Mouse (Mus musculus) liver, embryonic 16.5 days (tissue): Measurements from ENCODE around the gene Pxn. TPM values are rescaled to one million over a fixed set of nuclear protein-coding genes. Genes with fewer than 3 reads are reported as not detected.
A peak's percentile ranks its signal among the peaks of the same experiment; 100 is the strongest.

Source experiments
- ATAC-seq: fragments of 200-750 bp; cut with Nextera tagmentation; 2 replicates; pipeline ENCODE4 v1.8.0; 2017; ENCODE audit warnings: low read depth, mild to moderate bottlenecking, moderate number of reproducible peaks, moderate library complexity
- H3K27ac ChIP-seq: fragments of 300-500 bp; sonication (generic); 2 replicates; pipeline ENCODE4 v1.5.1; 2014; ENCODE audit warnings: mild to moderate bottlenecking, low read length
- H3K27me3 ChIP-seq: fragments of 300-500 bp; sonication (generic); 2 replicates; pipeline ENCODE4 v1.6.1; 2014; ENCODE audit warnings: low read depth, low read length, mixed read lengths; ENCODE audit not compliant: control insufficient read depth, insufficient read depth
- H3K36me3 ChIP-seq: fragments of 300-500 bp; sonication (generic); 2 replicates; pipeline ENCODE4 v1.6.1; 2014; ENCODE audit warnings: mild to moderate bottlenecking; ENCODE audit not compliant: control insufficient read depth, insufficient read depth
- H3K4me1 ChIP-seq: fragments of 300-500 bp; sonication (generic); 2 replicates; pipeline ENCODE4 v1.6.1; 2014; ENCODE audit warnings: low read depth, low read length, mixed read lengths; ENCODE audit not compliant: control insufficient read depth
- H3K4me2 ChIP-seq: fragments of 300-500 bp; sonication (generic); 2 replicates; pipeline ENCODE4 v1.6.1; 2014; ENCODE audit warnings: low read depth, low read length, mixed read lengths
- H3K4me3 ChIP-seq: fragments of 300-500 bp; sonication (generic); 2 replicates; pipeline ENCODE4 v1.5.1; 2014; ENCODE audit warnings: low read depth, mild to moderate bottlenecking, low read length
- H3K9ac ChIP-seq: fragments of 300-500 bp; sonication (generic); 2 replicates; pipeline ENCODE4 v1.6.1; 2014; ENCODE audit warnings: low read depth, low read length
- H3K9me3 ChIP-seq: fragments of 300-500 bp; sonication (generic); replicated peaks from 2 replicates; pipeline ENCODE4 v1.6.1; 2016; ENCODE audit warnings: low read length; ENCODE audit not compliant: control insufficient read depth
- WGBS: fragments of 180-500 bp; shearing (Covaris S2); extraction: QIAGEN DNeasy Blood & Tissue Kit; methylation state at CpG from one replicate; pipeline ENCODE4 v1.1.7; 2014; ENCODE audit not compliant: insufficient replicate concordance; 5-methylcytosine and 5-hydroxymethylcytosine counted together
- polyA plus RNA-seq: library from polyadenylated mRNA; unstranded; fragments of >200 nt; fragmentation: Nextera tagmentation; extraction: Ambion mirVana; gene quantifications from 2 replicates; pipeline ENCODE4 v1.2.1, GENCODE M21; 2015

Gene Pxn
- polyA plus RNA-seq, 1 experiment from 2014 or later, result 19.1 TPM

DNA sequence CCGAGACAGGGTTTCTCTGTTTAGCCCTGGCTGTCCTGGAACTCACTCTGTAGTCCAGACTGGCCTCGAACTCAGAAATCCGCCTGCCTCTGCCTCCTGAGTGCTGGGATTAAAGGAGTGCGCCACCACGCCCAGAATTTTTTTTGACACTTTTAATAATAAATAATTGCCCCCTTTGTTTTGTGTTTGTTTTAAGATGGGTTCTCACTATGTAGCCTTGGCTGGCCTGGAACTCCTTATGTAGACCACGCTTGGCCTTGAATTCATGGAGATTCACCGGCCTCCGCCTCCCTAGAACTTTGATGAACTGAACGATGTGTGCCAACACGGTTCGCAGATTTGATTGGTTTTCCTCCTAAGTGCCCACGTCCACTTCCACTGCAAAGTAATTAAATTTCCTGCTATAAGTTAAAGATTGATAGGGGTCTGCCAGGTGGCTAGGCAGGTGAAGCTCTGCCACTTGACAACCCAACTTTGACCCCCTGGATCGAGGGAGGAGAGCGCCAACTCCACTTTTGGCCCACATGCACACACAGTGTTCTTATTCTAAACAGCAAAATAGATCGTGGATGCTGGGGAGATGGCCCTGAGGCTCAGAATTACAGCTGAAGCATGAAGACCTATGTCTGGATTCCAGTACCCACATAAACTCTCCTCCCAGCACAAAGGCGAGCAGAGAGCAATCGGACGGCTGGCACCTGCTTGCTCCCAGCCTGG lies 20.8 kb upstream of the Pxn start:
- ATAC-seq, result no peak
- Histone ChIP-seq H3K27me3 (no peaks in the 10 kb centered on the region), H3K4me3 (no peak overlapping the region), H3K27ac (no peak overlapping the region), H3K9me3 (no peaks in the 10 kb centered on the region), H3K36me3 (no peaks in the 10 kb centered on the region), H3K4me1 (peaks cover 22% of the 10 kb centered on the region), H3K9ac (no peak overlapping the region), H3K4me2 (no peak overlapping the region)
- WGBS, result 78% methylated on average over 18 of the region's 18 CpGs

- Histone ChIP-seq H3K4me3 (no peak overlapping the region), H3K4me1 (peaks cover 32% of the 10 kb centered on the region), H3K9ac (no peak overlapping the region), H3K4me2 (no peak overlapping the region), H3K36me3 (no peaks in the 10 kb centered on the region), H3K9me3 (no peaks in the 10 kb centered on the region), H3K27me3 (no peaks in the 10 kb centered on the region), H3K27ac (no peak overlapping the region)
- no peak for ATAC-seq
- WGBS, result 48% methylated on average over 4 of the region's 4 CpGs
These were observed 19.8 kb upstream of the Pxn start for GRCm38 (mm10) chr5:115486726-115487125.

- WGBS, result 77% methylated on average over 8 of the region's 8 CpGs
- H3K4me1 ChIP-seq, result peaks cover 38% of the 10 kb centered on the region
- no peak overlapping the region for H3K4me3 ChIP-seq
- H3K27ac ChIP-seq, result no peak overlapping the region
- H3K9me3 ChIP-seq, result no peaks in the 10 kb centered on the region
- no peak for ATAC-seq
- H3K9ac ChIP-seq, result no peak overlapping the region
- no peaks in the 10 kb centered on the region for H3K36me3 ChIP-seq
- no peak overlapping the region for H3K4me2 ChIP-seq
- H3K27me3 ChIP-seq, result no peaks in the 10 kb centered on the region
These were observed 19.1 kb upstream of the Pxn start for GRCm38 (mm10) chr5:115487353-115487752.

DNA sequence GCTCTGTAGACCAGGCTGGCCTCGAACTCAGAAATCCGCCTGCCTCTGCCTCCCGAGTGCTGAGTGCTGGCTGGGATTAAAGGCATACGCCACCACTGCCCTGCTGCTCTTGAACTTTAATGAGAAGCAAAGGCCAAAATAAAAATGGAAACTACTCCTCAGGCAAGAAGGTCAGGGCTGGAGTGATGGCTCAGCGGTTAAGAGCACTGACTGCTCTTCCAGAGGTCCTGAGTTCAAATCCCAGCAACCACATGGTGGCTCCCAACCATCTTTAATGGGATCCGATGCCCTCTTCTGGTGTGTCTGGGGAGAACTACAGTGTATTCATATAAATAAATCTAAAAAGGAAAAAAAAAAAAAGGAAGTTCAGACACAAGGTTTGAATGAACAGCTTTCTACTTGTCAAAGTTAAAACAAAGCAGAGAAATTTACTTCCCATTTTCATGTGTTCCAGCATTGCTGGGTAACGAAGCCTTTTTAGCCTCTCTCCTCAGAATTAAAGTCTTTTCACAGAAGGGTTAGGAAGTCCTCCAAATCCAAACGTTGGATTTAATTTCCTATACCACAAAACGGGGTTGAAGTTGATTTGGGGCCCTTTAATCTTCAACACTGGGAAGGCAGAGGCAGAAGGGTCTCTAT lies 18.4 kb upstream of the Pxn start:
- Histone ChIP-seq H3K27ac (0 out of 2 replicates have a peak overlapping the region, but pooled peaks have one; percentile 100), H3K4me3 (no peak overlapping the region), H3K9me3 (no peaks in the 10 kb centered on the region), H3K36me3 (no peaks in the 10 kb centered on the region), H3K4me1 (peaks cover 38% of the 10 kb centered on the region), H3K9ac (peak overlapping the region; percentile 87), H3K4me2 (peak overlapping the region; percentile 88), H3K27me3 (no peaks in the 10 kb centered on the region)
- ATAC-seq, result no peak
- WGBS, result 54% methylated on average over 9 of the region's 9 CpGs

DNA sequence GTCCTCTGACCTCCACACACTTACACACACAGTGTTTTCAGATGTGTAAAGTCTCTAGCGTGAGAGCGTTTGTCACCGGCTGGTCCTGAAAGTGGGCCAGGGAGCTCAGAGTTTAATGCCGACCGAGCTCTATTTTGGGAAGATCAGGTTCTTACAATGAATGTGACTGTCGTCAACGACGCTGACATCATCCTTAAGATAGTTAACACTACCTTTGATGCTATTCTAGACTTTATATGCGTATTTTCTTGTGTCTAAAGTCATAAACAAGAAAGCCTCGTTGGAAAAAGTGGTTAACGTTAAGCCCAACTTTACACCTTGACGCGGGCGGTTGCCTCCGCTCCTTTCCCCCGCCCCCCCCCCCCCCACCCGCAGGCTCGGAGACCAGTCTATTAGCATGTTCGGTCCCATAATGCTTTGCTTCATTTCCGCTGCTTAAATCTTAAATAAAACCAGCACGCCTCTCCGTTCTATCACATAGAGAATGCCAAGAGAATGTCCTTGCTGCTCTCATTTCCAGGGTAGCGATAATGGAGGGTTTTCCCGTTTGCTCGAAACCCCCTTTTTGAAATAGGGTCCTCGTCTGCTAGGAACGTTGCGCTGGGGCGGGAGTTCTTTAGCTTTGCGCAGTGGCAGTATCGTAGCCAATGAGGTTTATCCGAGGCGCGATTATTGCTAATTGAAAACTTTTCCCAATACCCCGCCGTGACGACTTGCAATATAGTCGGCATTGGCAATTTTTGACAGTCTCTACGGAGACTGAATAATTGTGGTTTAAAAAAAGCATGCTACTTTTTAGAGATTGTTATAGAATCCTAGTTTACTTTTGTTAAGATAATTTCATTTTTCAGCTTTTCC lies 17.4 kb upstream of the Pxn start:
- peak overlapping the region; percentile 58 for H3K4me3 ChIP-seq
- H3K9me3 ChIP-seq, result no peaks in the 10 kb centered on the region
- H3K27ac ChIP-seq, result peak overlapping the region; percentile 100
- H3K27me3 ChIP-seq, result no peaks in the 10 kb centered on the region
- no peaks in the 10 kb centered on the region for H3K36me3 ChIP-seq
- peak overlapping the region; percentile 87 for H3K9ac ChIP-seq
- peak overlapping the region; percentile 88 for H3K4me2 ChIP-seq
- peak; percentile 73 for ATAC-seq
- under 1% methylated on average over 39 of the region's 39 CpGs for WGBS
- peaks cover 34% of the 10 kb centered on the region for H3K4me1 ChIP-seq

- H3K9ac ChIP-seq, result peak overlapping the region; percentile 87
- H3K4me2 ChIP-seq, result peak overlapping the region; percentile 88
- H3K4me3 ChIP-seq, result peak overlapping the region; percentile 58
- no peaks in the 10 kb centered on the region for H3K27me3 ChIP-seq
- peak overlapping the region; percentile 100 for H3K27ac ChIP-seq
- WGBS, result under 1% methylated on average over 50 of the region's 50 CpGs
- ATAC-seq, result peak; percentile 80
- H3K9me3 ChIP-seq, result no peaks in the 10 kb centered on the region
- peaks cover 29% of the 10 kb centered on the region for H3K4me1 ChIP-seq
- no peaks in the 10 kb centered on the region for H3K36me3 ChIP-seq
These were observed 16.5 kb upstream of the Pxn start for GRCm38 (mm10) chr5:115489699-115490637.

GRCm38 (mm10) chr5:115490638-115491000 lies 15.9 kb upstream of the Pxn start:
- Histone ChIP-seq H3K9me3 (no peaks in the 10 kb centered on the region), H3K4me1 (peaks cover 28% of the 10 kb centered on the region), H3K36me3 (no peaks in the 10 kb centered on the region), H3K27ac (peak overlapping the region; percentile 100), H3K27me3 (no peaks in the 10 kb centered on the region), H3K9ac (peak overlapping the region; percentile 56), H3K4me3 (peak overlapping the region; percentile 25), H3K4me2 (peak overlapping the region; percentile 88)
- WGBS, result 6% methylated on average over 8 of the region's 8 CpGs
- ATAC-seq, result no peak

GRCm38 (mm10) chr5:115491076-115491475 lies 15.4 kb upstream of the Pxn start:
- Histone ChIP-seq H3K9ac (peak overlapping the region; percentile 56), H3K36me3 (no peaks in the 10 kb centered on the region), H3K4me1 (peaks cover 28% of the 10 kb centered on the region), H3K27me3 (no peaks in the 10 kb centered on the region), H3K4me2 (peak overlapping the region; percentile 88), H3K27ac (peak overlapping the region; percentile 100), H3K4me3 (no peak overlapping the region), H3K9me3 (no peaks in the 10 kb centered on the region)
- ATAC-seq, result no peak
- WGBS, result 24% methylated on average over 5 of the region's 5 CpGs
